Mouse (Mus musculus) R1 (cell line): Measurements from ENCODE around the gene H2-Eb1.
A peak's percentile ranks its signal among the peaks of the same experiment; 100 is the strongest.

Experiments used
- DNase-seq: peaks from one replicate; pipeline ENCODE4 v3.0.0-alpha.2; 2018; ENCODE audit warnings: low read depth, low spot score

Gene H2-Eb1

GRCm38 (mm10) chr17:34305380-34306030, at the start of gene H2-Eb1:
TSS of gene H2-Eb1 (plus strand) at chr17:34305867.
- peak; percentile 78 for DNase-seq

DNA sequence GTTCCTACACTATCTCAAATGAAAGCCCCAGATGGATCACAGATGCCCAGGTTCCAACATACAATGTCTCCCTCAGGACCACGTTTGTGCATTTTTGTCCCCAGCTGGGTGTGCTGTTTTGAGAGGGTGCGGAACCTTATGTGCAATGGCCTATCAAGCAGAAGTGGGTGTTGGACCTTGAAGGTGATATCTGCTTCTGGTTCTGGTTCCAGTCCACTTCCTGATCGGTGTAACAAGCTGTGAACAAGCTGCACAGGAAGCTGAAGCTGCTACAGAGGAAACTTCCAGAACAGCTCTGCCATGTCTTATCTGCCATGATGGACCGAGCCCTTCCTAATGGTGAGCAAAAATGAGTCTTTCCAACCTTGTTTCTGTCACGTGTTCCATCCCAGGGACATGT, 49.2 kb upstream of the H2-Eb1 start:
- DNase-seq = no peak

DNA sequence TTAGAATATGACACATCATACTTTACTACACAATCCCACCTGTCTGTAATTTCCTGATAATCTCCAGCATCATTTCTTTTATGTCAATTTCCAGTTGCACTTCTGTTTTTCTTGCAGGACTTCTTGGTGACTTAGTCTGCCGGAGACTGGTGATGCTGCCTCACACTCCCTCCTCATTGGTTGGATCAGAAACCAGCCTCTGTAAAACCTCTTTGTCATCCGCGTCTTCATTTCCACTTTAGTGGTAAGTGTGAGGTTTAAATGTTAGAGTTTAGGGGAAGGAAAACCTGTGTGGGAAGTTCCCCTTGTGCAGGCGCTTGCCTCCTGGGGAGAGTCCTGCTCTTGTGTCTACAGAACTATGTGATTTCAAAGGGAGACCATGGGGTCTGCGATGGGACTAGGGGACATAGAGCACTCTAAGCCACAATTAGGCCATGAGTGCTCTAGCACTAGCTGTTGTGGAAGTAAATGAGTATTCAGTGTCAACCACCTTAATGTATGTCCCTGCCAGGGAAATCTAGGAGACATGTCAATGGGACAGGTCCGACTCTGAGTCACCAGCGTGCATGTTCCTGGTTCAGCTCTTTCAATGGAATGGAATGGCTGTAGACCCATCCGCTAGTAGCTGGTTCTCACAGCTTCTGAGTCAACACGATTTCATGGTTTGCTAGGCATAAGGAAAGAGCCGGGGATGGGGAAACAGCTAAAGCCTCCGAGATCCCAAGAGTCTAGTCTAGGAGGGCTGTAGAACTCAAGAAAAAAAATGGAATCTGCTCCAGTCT, 47.9 kb upstream of the H2-Eb1 start, which contains the start of gene H2-Ab1:
Gene H2-Ab1, plus strand, starts transcription at position 96 of the 782 bp plus-strand sequence.
- DNase-seq = peak; percentile 40

DNA sequence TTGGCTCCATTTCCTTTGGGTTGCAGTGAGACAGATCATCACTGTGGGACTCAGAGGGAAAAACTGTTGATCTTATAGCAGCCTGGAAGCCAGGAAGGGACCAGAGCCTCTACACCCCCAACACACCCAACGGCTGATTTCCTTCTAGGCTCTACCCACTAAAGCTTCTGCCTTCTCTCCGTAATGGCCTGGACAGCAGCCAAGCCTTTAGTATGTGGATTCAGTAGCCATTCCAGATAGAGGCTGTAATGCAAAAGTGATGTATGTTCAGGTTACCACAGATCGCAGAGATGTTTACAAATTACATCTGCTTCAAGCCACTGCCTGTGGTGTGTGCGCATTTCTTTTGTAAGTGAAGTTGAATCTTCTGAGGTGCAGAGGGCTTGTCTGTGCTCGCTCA, 45.1 kb upstream of the H2-Eb1 start:
- no peak for DNase-seq

GRCm38 (mm10) chr17:34261502-34261901, 44.2 kb upstream of the H2-Eb1 start:
- peak; percentile 64 for DNase-seq

GRCm38 (mm10) chr17:34263068-34263467, 42.6 kb upstream of the H2-Eb1 start:
- peak; percentile 86 for DNase-seq

GRCm38 (mm10) chr17:34263811-34264371, 41.8 kb upstream of the H2-Eb1 start:
- DNase-seq = peak; percentile 64

- peak; percentile 46 for DNase-seq
These were observed 41.0 kb upstream of the H2-Eb1 start for GRCm38 (mm10) chr17:34264452-34265351.

DNA sequence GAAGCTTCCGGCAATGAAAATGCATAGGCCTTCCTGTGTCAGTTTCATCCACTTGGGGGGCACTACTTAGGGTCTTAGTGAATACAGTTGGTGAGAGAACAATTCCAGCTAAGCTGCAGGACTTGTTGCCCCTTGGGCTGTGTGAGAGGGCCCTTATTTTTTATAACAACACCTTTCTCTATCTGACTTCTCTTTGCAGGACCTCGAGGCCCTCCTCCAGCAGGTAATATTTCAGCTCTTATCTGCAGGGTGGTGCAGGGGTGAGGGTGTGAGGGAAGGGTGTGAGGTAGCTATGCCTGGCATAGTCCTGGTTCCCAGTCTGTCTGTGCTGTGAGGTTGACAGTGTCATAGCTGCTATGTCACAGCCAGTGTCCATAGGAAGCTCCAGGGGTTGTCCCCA, 37.4 kb upstream of the H2-Eb1 start:
- no peak for DNase-seq

GRCm38 (mm10) chr17:34268748-34269147, 36.9 kb upstream of the H2-Eb1 start:
- DNase-seq = no peak

DNA sequence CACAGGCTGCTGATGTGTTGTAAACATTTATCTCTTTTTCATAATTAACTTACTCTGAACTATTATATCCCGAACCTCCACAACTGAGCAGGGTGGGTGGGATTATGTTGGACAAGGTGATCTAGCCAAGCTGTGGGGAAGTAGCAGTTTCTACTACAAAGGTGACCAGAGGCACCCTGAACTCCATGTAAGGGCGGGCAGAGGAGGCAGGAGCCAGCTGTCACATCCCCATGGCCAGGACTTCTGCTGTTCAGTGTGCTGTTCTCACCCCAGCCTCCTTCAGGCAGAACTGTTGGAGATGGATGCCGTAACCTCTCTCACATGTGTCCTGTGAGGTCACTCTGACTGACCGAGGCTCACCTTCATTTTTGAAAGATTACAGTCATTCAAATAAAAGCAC, 35.9 kb upstream of the H2-Eb1 start:
- no peak for DNase-seq

DNA sequence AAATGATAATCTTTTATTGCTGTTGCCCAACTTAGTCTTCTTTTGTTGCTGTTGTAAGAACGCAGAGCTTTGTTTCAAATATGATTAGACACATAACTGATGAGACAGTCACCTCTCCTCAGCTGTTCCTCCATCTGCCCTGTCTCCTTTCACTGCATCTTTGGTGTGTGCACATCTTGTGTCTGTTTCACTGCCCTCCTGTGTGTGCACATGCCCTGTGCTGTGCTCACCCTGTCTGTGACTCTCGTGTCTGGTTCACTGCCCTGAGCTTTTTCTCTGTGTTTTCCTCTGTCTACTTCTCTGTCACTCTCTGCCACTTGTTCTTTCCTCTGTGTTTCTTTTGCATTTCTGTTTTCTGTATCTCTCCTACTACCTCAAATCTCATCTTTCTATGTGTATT, 35.4 kb upstream of the H2-Eb1 start:
- DNase-seq = no peak

GRCm38 (mm10) chr17:34270940-34271339, 34.7 kb upstream of the H2-Eb1 start:
- no peak for DNase-seq

DNA sequence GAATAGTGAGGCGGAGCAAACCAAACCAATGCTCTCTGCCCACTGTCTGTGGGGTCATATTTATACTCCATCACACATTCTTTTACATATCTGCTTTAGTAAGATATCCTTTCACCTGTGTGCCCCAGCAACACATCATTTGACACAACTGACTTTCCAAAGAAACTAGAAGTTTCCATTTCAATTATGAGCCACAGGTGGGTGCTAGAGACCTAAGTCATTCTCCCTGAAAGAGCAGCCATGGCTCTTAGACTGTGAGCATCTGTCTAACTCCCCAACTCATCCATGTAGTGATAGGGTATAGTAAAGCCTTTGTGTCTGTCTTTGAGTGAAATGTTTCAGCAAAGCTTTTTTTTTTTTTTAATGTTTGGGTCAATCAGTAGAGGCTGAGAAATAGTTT, 33.6 kb upstream of the H2-Eb1 start:
- no peak for DNase-seq

- no peak for DNase-seq
These were observed 25.1 kb upstream of the H2-Eb1 start for GRCm38 (mm10) chr17:34280499-34281038.

DNA sequence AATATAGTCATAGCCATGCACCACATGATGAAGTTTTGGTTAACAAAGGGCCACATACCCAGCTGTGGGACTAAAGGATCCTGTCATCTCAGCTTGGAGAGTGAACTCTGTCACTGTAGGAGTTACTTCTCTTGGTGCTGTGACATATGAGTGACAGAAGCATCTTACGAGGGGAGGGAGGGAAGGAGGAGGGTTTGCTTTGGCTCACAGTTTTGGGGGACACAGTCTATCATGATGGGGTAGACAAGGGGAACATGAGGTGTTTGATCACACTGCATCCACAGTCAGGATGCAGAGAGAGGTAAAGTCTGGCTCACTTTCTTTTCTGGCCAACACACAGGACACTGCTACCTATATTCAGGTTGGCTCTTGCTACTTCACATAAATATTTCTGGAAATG, 23.8 kb upstream of the H2-Eb1 start:
- DNase-seq = no peak

GRCm38 (mm10) chr17:34285371-34285770, 20.3 kb upstream of the H2-Eb1 start:
- no peak for DNase-seq

DNA sequence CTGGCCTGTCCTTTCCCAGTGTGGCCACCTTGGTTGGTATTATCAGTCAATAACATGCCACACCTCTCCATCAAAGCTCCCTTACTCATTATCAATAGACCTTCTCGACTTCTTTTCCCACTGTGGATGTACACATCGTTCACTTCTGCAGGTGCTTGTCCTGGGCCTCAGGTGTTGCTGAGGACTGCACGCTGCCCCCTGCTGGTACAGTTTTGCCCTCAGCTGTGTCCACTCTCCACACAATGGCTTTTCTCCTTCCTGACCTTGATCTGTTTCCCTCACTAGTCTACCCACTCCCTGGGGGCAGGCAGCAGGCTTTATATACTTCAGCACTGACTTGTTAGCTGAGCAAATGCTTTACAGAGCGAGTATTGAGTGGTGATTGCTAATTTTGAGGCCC, 19.8 kb upstream of the H2-Eb1 start:
- peak; percentile 28 for DNase-seq

DNA sequence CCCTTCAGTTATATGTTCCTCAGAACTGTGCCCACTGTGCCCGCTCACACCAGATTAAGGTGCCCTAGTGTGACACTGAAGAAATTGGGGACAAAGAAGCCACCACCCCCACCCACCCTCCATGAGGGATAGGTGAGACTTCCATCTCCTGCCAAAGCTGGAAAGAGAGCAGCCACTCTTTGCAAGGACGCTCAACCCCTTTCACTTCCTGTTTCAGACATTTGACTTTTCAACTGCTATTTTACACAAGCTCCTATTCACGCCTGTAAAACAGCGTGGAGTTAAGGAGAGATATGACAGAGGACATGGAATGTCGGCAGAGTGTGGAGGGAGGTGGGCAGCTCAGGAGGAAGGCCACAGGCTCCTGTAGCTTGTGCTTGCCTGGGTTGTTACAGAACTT, 19.2 kb upstream of the H2-Eb1 start:
- DNase-seq = no peak

GRCm38 (mm10) chr17:34286999-34287398, 18.7 kb upstream of the H2-Eb1 start:
- DNase-seq = no peak

DNA sequence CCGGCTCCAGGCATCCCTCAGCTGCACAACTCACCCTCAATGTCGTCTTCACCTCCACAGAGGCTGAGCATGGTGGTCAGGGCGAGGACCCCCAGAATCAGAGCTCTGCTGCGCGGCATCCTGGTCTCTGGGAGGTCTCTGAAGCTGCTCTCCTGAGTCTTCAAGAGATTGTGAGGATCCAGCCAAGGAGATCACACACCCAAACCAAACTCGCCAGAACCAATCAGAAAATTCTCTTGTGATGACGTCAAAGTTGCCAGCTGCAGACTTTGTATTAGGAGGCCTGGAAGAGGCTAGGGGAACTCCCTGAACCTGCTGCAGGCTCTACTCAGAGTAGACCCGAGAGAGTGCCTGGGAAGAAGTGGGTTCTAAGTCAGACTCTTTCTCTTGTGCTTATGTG, 18.0 kb upstream of the H2-Eb1 start, which contains the start of gene H2-Aa:
Gene H2-Aa, minus strand, starts transcription at position 176 of the 400 bp plus-strand sequence.
- peak; percentile 76 for DNase-seq
